Mouse (Mus musculus) heart, adult 18-20 months (tissue): ENCODE data around the gene Vmn2r79. TPM values are rescaled to one million over a fixed set of nuclear protein-coding genes. Genes with fewer than 3 reads are reported as not detected.
"Not testable (repeated sequence)": the region's sequence is repeated elsewhere in the genome, so short reads cannot be mapped to it uniquely, and the experiment has no call there.

Source experiments
- DNase-seq, 2 experiments: peaks; one replicate each; pipeline ENCODE4 v3.0.0; 2021 to 2022; ENCODE audit warnings: mixed read lengths in 1 of 2
- long read RNA-seq, 2 experiments: library from polyadenylated mRNA; stranded (forward); transcript quantifications; one replicate each; pipeline ENCODE4 v2.0.0; 2021
- total RNA-seq, 2 experiments: library from RNA; stranded (reverse); gene quantifications; 2 replicates each; pipeline ENCODE4 v1.2.3; 2021

Vmn2r79 gene
- not detected for total RNA-seq
- long read RNA-seq, experiment 1, result 0 reads
- long read RNA-seq, experiment 2, result 0 reads

DNA sequence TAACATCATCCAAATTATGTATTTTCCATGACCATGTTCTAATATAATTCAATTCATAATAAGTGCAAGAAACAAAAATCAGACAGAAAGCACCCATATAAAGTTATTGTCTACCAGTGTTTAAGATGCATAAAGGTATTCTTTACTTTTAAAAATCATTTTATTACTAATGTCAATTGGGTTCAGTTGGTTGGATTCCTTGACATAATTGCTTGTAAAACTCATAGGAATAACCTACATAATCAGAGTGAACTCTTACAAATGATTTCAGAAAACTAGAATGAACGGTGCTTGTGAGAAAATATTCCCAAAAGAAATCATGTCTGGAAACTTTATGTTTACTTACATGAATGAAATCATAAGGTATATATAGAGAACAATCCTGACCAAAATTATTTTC is at the start of gene Vmn2r79:
TSS of gene Vmn2r79 (plus strand) at position 301 of the 400 bp plus-strand sequence.
- not testable (repeated sequence) for DNase-seq

DNA sequence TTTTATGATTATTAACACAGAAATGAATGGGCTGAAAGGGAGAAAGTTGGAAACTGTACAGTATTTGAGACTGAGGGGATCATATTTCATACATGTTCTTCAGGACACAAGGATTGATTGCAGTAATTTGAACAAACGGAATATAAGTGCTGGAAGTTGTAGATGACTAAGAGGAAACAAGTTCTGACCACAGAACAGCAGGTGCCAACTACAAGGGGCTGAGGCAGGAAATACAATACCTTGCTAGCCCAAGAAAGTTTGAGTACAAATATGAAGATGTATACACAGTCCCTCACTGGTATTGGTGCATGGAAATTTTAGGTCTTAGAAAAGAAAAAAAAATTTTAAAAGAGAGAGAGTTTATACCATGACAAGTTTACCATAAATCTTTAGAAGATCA is 1.2 kb upstream of the Vmn2r79 start:
- DNase-seq, result no peak

DNA sequence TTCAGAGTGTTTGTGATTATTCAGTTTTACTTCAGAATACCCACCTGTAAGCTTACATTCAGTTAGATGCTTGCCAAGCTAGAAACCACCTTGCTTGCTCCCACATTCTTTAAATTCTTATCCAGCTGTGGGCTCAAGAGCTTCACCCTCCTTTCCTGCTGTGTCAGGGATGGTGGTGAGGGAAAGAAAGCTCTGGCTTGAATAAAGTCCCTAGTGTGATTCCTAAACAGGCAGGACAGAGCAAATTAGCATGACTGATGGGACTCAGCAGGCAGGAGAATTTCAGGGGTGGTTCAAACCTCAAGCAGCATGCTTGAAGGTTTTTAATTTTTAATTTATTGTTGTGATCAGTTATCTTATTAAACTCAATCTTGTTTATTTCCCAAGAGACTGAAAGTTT is 30.6 kb downstream of the Vmn2r79 start:
- not testable (repeated sequence) for DNase-seq

- DNase-seq, result no peak
Measured at GRCm38 (mm10) chr7:87063576-87063975, 67.7 kb downstream of the Vmn2r79 start.

Other genes starting within 250 kb of the Vmn2r79 start
- gene Folh1, start 220.2 kb upstream of the Vmn2r79 start, total RNA-seq, result under 1 TPM; 0.15 to 0.20 TPM
- gene Vmn2r77, start 201.1 kb upstream of the Vmn2r79 start, total RNA-seq, result not detected
- gene Vmn2r78, start 81.0 kb upstream of the Vmn2r79 start, total RNA-seq, result not detected
- 1 to 10 TPM in 1 of 2 experiments, under 1 TPM in 1; 0.50 to 1.2 TPM for gene Nox4, start 250.0 kb downstream of the Vmn2r79 start, total RNA-seq